Mouse (Mus musculus) right cerebral cortex, adult 18-20 months (tissue): ENCODE measurements around the gene Btbd9.
"Not testable (repeated sequence)": the region's sequence is repeated elsewhere in the genome, so short reads cannot be mapped to it uniquely, and the experiment has no call there.

Source experiments
- DNase-seq: peaks from one replicate; pipeline ENCODE4 v3.0.0; 2022; ENCODE audit warnings: mixed read lengths

The Btbd9 gene

GRCm38 (mm10) chr17:30575941-30576773, at the start of gene Btbd9:
Btbd9 (minus strand) TSS chr17:30576488.
- peak; percentile 95 for DNase-seq

- not testable (repeated sequence) for DNase-seq
These were observed 47.8 kb upstream of the Btbd9 start, which contains the start of gene Dnah8 for GRCm38 (mm10) chr17:30624132-30624531. Dnah8 (plus strand) TSS chr17:30624354.

- no peak for DNase-seq
These were observed 46.9 kb upstream of the Btbd9 start for GRCm38 (mm10) chr17:30623200-30623599.

DNA sequence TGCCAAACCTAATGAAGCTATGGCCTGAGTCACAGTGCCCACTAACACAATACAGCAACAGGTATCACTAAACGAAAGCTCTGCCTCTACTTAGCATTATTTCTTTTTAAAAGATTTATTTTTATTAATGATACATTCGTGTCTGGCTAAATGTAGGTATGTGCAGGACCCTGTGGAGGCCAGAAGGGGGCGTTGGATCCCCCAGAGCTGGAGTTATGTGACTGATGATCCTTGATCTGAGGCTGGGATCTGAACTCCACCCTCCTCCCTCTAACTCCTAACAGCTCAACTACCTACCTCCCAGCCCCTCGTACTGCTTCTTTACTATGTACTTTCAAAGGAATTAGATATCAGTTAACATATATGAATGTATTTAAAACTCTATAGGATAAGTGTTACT, 45.2 kb upstream of the Btbd9 start:
- no peak for DNase-seq

DNA sequence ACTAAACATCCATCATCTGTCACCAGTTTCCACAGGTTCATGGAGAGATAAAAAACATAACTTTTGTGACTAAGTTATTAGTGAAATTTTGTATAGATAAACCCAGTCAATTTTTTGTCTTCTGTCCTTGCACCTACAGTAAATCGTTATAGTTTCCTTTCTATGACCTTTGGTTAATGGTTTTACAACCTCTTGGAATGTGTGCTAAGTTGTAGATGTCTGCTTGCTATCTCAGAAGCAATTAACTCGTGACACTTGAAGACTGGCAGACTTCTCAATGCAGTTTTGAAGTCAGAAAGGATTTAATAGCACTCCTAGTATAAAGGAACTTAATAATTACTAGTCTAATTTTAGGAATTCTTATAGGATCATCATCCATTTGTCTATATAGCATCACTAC, 44.3 kb upstream of the Btbd9 start:
- no peak for DNase-seq

GRCm38 (mm10) chr17:30619153-30619552, 42.9 kb upstream of the Btbd9 start:
- no peak for DNase-seq

DNA sequence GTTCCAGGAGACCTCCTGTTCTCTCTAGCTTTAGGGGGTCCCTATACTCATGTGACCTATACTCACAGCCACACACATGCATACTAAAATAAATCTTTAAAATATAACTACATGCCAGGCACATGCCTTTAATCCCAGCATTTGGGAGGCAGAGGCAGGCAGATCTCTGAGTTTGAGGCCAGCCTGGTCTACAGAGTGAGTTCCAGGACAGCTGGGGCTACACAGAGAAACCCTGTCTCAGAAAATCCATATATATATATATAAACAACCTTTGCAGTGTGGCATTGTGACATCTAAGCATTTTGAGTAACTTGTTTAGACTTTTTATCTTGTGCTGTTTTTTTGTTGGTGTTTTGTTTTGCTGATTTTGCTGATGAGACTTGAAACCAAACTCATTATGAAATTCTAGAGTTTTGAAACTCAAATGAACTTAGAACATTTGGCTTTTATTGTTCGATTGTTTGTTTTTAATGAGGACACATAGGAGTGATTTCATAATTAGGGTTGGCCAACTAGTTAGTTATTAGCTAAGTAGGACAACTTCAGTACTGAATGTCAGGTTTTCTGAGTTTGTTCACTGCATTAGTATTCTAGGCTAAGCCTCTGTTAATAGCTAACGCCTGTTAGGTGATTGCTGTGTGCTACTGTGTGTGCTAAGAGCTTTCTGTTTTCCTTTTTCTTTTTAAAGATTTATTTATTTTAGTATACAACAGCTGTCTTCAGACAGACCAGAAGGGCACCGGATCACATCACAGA, 42.0 kb upstream of the Btbd9 start:
- DNase-seq: no peak

DNA sequence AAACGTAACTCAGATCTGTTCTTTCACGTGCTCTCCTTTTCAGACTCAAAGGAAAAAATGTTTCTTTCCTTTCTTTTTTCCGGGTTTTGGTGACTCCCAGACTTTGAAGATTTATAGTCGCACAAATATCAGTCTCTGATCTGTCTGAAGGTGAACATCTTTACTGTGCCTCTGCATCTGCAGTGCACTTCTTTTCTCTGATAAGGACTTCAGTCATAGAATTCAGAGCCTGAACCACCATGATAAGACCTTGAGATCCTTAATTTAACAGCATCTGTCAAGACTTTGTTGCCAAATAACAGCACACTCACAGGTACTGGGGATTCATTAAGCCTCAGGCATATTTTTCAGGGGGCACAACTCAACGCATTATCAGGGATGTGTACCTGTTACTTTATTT, 39.9 kb upstream of the Btbd9 start:
- no peak for DNase-seq

- no peak for DNase-seq
These were observed 37.1 kb upstream of the Btbd9 start for GRCm38 (mm10) chr17:30613350-30613749.

GRCm38 (mm10) chr17:30612075-30612859, 36.0 kb upstream of the Btbd9 start:
- peak; percentile 100 for DNase-seq

- no peak for DNase-seq
These were observed 35.2 kb upstream of the Btbd9 start for GRCm38 (mm10) chr17:30611221-30612074.

DNA sequence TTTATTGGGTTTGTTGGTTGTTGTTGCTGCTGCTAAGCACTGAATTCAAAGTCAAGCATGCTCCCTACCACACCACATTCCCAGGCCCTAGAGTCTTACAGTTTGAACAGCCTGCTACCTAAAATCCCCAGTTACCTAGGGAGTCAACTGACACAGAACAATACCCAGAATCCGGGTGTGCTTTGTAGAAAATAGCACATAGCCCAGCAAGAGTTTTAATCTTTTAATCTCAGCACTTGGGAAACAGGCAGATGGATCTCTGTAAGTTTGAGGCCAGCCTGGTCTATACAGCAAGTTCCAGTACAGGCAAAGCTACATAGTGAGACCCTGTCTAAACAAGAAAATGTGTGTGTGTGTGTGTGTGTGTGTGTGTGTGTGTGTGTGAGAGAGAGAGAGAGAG, 34.5 kb upstream of the Btbd9 start:
- no peak for DNase-seq

DNA sequence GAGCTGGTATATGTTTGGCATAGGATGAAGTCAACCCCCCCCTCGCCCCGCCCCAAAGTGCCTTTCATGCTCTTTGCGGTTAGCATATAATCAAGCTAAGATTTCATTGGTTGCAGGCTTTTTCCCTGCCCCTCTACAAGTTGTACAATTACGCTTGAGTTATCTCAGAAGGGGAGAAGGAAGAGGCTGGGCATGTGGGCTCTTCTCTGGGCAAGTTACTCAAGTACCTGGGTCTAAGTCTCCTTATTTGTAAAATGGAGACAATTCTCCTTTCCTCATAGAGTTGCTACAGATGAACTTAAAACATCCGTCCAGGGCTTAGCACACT, 33.7 kb upstream of the Btbd9 start:
- no peak for DNase-seq

GRCm38 (mm10) chr17:30609305-30609979, 33.2 kb upstream of the Btbd9 start:
- peak; percentile 68 for DNase-seq

GRCm38 (mm10) chr17:30607909-30608495, 31.7 kb upstream of the Btbd9 start:
- no peak for DNase-seq

GRCm38 (mm10) chr17:30607330-30607729, 31.0 kb upstream of the Btbd9 start:
- DNase-seq: no peak

DNA sequence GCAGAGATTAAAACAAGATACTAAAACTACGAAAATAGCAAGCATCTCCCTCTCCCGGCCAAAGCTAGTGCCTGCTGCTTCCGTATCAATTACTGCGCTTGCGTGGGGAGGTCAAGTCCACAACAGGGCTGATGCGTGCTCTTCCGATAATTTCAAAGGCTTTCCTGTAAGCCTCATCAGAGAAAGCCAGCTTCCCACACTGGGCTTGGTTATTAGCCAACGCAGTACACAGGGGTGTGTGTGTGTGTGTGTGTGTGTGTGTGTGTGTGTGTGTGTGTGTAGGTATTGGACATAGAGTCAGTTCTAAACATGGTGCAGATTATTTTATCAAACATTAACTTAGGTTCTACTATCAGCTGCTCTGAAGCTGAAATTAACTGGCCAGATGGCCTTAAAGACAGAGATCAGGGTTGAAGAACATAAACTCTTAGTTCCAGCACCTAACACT, 30.4 kb upstream of the Btbd9 start:
- DNase-seq: no peak

DNA sequence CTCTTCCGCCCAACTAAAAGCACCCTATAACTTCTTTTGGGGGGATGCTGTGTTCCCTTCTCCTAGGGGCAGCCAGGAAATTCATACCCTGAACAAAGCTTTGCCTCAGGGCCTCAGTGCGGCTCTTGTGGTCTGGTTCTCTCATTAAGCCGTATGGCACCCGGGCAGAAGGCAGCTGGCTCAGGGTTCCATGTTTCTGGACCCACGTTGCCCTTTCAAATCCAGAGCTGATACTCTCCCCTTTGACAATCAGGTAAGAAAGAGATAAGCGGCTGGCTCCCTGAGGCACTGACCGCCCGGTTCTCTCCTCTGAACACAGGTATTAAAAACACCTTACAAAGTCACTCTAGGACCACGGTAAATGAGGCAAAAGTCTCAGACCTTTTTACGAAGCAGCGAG, 29.9 kb upstream of the Btbd9 start:
- DNase-seq: no peak

- no peak for DNase-seq
These were observed 28.7 kb upstream of the Btbd9 start for GRCm38 (mm10) chr17:30605001-30605400.

DNA sequence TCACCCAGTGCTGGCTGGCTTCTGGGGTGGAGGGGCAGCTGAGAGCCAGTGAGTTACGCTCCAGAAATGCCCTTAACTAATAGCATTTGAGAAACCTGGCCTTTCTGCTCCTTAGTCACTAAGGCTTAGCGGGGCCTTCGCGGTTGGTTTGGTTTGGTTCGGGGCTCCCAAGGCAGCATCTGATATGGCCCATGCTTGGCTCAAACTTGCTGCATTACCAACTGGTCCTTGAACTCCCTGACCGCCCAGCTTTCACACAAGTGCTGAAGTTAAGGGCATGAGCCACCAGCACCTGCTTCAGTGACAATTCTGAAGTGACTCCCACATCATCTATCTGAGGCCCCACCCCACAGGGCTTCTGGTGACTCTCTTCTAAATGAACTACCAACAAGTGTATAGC, 28.0 kb upstream of the Btbd9 start:
- no peak for DNase-seq

DNA sequence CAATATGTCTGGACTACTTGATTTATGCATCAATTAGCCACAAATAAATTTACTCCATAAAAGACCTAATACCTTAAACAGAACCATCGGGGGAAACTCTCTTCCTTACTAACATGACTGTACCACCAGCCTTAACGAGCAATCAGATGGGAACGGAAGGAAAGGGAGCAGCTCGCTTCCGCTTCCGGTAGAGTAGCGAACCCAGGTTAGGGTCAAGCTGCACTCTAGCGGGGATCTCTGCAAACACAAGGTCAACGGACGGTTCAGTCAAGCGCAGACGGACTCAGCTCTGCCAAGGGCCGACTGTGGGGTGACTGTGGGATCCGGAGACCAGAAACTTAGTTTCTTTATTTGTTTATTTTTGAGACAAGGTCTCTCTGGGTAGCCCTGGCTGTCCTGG, 25.9 kb upstream of the Btbd9 start:
- no peak for DNase-seq
